Mouse (Mus musculus): ENCODE data around the gene Parp6.

Parp6 gene

DNA sequence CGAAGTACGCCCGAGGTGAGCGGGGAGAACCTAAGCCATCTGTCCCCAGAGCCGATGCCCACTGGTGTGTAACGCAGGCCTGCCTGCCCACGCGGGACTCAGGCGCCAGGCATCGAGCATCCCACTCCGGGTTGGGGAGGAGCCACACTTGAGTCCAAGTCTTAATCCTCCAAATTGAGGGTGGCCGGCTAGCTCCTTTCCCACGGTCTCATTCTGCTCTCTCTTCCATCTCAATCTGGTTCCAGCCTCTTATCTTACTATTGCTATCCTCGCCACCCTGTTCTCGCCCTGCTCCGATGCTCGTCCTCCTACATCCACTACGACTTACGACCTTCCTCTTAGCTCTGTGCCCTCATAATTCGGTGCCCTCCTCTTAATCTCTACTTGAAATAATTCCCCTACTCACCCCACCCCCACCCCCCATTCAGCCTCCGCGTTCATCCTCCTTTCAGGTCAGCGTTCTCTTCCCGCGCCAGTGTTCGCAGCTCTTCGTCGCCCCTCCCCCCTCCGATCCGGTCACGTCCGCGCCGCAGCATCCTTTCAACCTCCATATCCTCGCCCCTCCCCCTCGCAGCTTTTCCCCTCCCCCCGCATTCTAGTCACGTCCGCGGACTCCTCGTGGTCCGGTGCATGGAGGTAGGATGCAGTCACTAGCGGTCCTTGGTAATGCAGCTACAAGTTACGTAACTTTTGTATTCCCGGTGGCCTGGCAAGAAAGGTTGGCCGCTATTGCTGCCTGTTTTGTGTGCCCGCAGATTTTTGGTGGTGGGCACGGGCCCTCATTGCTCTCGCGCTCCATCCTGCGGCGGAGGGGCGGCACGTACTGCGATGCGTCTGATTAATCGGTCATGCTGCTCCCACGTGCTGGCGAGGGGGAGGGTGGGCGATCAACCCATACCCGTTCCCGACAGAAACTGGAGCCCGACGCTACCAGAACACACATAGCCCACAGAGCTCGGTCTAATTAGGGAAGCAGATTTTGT, 39.8 kb downstream of the Parp6 start:
- DNase-seq, result peak; percentile 49

DNA sequence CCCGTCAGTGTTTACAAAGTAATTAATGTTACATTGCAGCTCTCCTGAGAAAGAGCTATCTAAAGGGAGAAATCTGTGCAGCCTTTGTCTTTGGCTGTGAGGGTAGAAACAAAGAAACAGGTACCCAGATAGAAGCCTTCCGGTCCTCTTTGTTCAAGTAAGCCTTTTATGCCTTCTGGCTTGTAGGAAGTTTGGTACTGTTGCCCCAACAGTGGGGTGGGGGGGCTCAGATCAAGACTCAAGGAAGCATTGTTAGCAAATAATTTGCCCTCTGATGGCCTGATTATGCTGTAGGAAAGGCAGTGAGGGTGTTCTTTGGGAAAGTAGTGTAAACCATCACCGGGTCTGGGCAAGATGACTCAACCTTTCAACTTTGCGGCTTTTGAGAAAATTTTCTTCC, 41.1 kb downstream of the Parp6 start:
- DNase-seq, result no peak

DNA sequence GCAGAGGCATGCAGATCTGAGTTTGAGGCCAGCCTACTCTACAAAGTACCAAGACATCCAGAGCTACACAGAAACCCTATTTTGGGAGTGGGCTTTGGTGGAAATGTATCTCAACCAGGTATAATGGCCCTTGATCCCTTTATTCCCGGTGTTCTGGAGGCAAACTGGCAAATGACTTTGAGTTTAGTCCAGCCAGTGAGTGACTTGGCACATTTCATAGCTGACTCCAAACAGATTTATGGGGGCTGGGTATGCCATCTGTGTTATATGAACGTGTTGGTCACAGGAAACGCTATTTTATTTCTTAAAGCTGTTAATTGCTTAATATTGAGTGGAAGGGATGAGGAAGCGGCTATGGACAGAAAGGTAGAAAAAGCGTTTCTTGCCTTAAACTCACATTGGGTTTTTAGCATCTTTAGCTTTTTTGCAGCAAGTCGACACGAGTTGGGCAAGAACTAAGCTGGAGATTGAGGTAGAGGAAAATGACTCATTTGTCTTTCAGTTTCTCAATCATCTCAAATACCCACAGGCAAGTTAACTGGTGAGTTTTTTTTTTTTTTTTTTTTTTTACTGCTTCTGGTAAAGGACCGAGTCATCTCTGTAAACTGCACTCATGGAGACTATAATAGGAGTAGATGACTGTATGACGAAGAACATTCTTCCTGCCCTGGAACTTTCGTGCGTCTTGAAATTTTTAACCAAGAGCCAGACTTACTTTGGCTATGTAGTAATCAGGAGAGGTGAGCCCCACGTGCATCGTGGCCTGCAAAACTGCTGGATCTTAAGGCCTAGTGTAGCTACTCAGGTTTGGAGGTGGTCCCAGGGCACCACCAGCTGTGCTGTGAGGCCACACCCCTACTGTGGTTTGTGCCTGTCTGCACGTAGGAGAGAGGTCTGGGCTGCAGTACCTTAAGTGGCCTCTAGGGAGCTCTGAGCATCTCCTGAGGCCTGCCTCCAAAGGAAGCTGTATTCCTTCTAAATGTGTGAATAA, 42.2 kb downstream of the Parp6 start:
- DNase-seq, result peak; percentile 84

DNA sequence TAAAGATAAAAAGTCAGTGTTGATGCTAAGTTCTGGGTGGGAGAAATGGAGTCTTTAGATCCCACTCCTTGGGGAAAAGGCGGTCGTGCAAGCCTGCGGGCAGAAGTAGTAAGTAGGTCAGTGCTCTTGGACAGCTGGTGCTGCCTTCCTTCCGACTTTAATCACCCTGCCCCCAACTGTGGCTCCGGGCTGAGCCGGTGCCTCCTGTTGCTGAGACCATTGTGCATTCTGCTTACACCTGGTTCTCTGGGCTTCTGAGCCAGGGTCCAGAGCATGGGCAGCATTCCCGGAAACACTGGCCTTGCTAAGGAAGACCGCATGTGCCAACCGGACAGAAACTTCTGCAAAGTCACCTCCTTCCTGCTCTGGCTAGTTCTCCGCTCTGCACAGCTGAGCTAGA, 43.3 kb downstream of the Parp6 start:
- peak; percentile 61 for DNase-seq

DNA sequence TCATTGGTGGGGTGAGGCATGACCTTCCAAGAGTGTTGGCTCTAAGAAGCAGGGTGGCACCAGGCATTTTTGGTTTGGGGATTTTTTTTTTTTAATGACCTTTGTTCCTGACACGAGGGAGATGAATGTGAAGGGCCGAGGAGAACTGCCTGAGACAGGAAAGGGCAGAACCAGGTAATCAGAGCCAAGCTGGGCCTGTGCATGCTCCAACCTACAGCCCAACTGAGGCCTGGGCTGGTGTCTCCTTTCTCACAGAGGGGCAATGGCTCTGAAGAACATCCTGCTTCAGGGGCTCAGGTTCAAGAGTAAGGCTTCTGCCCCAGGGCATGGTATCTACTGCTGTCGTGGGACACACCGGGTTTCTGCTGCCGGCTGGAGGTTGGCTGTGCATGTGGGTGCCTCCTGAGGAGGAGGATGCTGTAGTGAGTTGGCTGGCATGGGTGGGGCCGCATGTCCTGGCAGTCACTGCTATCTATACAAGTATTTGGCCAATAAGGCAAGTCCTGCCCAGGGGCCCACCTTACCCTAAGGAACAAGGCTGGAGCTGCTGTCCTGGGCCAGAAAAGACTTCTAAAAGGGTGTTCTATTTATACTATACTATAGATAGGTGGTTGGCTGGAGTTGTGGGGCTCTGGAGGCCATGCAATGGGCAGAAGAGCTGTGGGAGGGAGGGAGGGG, 44.4 kb downstream of the Parp6 start:
- no peak for DNase-seq

DNA sequence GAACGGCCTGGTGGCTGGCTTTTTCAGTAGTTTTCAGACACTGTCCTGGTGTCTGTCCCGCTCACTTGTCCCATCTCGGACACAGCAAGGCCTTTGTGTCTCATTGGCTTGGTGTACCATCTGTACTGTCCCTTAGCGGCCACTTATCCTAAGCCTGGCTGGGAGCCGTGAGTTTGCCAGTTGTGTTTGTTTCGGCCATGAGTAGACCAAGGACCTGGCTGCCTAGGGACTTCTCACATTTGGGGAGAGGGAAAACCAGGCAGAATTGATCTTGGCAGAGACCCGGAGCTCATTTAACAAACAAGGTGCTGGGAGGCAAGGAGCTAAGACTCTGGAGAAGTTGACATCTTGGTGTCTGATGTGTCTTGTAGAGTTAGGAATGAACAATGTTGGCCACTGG, 46.1 kb downstream of the Parp6 start:
- DNase-seq, result no peak

DNA sequence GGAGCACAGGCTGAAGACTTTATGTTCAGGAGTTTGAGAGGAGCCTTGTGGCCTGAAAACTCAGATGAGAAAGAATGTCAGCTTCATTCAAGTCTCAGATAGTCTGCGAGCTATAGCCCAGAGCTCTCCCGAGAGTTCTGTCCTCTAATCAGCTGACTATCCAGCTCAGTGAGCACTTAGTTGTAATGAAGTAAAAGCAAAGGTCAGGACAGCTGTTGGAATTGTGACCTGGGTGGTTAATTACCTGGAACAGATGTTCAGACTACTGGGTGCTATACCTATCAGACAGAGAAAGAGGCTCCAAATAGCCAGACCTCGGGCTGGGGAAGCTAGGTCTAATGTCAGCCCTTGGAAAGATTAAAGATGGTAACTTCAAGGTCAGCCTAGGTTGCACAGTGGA, 46.9 kb downstream of the Parp6 start:
- peak; percentile 84 for DNase-seq

DNA sequence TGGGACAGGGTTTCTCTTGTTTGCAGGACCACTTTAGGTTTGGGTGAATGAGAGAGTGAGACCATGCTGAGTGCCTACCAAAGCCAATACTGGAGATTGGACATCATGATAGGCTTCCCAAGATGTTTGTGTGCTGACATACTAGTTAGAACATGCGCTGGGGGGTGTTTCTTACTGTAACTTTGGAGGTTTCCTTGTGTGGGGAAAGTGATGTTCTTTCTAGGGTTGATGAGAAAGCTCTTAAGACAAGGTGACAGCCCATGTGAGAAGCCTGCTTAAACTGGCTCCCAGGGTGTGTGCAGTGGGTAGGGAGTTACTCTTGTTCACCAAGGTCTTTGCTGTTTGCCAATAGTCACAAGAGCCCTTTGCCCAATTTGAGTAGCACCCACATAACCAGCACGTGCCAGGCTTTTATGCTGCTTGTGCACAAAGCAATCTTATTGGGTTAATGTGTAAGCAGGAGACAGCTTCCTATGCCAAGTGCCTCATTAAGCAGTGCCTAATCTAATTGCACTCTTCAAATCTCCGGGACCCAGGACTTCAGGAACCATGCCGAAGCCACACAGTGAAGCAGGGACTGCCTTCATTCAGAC, 47.7 kb downstream of the Parp6 start:
- peak; percentile 85 for DNase-seq

DNA sequence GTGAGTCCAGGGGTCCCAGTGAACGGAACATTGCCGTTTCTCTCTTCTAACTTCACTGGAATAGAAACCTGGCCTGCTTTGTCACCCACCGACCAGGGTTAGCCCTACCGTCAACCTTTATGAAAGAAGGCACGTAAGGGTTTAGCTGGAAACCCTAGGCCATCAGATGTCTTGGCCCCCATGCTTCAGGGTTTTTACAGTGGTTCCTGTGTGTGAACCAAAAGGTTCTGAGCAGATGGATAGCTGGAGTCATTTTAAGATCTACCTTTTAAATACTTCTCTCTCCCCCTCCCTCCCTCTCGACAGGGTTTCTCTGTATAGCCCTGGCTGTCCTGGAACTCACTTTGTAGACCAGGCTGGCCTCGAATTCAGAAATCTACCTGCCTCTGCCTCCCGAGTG, 48.9 kb downstream of the Parp6 start:
- DNase-seq, result no peak

DNA sequence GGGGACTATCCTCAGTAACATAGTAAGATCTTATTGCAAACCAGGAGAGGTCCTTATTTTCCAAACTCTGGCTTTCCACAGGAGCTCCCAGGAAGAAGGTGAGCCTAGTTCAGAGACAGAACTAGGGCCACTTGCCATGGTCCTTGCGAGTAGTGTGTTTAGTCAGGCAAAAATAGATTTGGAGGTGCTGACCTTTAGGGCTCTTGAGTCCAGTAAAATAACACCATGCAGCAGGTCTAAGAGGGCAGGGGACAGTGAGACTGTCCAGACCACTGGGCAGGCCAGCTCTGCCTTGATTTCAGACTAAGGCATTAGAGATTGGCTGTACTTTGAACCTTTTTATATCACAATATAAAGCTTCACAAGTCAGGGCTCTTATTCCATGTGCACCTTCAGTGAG, 49.7 kb downstream of the Parp6 start:
- no peak for DNase-seq

DNA sequence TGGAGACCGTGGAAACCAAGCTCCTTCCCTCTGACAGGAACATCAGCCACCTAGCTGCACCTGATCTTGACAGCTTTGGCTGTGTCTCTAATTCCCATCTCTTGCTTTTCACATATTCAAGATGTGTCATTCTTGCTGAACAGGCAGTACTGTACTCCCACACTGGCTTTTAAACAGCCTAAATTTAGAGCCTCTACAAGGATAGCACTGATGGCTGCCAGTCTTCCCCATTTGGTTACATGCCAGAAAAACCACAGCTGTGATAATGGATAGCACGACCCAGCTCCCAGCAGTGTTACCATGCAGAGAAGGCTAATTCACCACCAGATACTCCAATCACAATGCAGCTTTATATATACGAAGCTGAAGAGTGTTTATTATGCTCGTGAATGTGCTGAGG, 50.2 kb downstream of the Parp6 start:
- DNase-seq, result no peak

DNA sequence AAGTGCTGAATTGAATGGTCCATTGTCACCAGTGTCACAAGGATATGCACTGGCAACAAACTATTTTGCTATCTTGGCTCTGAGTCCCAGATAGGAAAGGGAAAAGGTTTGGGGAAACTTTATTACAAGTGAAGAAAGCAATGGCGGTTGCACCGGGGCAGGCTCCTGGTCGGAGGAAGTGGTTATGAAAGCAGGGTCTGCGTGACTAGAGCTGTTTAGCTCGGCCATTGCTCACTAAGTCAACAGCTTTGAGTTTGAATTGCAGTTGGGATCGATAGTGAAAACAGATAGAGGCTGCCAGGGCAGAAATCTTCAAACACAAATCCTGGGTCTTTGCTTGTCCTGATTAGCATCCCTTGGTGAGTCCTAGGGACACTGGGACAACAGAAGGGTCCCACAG, 50.8 kb downstream of the Parp6 start:
- no peak for DNase-seq

DNA sequence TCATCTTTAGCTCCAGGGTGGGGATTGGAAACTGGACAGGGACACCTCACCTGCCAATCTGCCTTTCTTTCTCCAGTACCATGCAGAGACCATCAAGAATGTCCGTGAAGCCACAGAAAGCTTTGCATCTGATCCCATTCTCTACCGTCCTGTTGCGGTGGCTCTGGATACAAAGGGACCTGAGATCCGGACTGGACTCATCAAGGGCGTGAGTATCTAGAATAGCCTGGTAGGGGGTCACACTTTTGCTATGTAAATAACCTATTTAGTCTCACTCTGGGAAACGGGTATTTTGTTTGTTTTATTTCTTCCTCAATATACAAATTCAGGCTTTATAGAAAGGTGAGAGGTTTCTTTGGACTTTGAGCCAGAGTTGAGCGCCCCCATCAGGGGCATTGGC, 51.4 kb downstream of the Parp6 start:
- no peak for DNase-seq

DNA sequence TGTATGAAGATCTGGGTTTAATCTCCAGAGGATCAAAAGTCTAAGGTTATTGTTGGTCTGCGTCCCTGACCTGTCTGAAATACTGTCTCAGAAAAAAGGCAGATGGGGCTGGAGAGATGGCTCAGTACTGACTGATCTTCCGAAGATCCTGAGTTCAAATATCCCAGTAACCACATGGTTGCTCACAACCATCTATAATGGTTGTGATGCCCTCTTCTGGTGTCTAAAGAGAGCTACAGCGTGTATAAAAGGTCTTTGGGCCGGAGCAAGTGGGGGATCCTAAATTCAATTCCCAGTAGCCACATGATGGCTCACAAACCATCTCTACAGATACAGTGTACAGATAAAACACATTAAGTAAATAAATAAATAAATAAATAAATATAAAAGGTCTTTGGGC, 52.1 kb downstream of the Parp6 start:
- DNase-seq, result no peak

DNA sequence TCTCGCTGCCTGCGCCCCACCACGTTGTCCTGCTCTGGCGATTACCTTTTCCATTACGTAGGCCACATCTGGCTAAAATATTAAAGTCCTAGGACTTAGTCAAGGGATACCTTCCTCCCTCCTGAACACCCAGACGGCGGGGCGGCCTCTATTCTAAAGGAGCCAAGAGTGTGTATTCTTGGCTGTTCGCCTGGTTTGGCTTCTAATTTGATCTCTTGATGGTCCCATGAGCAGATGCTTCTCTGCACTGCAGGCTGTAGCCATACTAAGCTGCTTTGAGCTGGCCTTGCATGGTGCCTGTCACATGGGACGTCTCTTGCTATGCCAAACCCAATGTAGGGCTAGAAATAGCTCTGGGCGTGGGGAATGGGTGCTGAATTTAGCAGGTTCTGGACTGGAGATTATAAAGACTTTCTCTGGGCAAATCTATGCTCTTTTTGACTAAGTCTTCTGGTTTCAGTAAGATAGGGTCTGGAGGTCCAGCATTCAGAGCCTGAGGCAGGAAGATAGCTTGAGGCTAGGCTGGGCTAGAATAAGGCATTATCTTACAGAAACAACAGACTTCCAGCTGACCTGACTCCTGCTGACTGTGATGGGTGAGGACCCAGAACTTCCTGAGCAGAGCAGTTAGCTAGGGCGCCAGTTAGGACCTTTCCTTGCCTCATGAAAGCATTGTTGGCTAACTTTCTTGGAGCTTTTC, 55.3 kb downstream of the Parp6 start:
- DNase-seq, result no peak

DNA sequence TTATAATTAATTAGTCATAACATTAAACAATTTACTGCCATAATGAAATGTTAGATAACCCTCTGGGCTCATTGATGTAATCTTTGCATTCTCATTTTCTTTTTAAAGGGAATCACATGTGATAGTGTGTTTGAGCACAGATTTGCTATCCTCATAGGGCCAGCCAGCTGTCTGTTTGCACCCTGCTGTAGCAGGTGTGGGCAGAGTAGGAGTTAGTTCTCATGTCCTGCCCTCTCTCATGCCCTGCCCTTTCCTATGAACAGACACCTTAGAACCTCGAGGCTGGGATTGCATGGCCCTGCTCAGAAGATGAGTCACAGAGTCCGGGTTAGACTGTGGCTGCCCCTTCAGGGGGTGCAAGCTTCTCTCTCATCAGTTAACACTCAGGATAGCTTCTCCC, 56.3 kb downstream of the Parp6 start:
- no peak for DNase-seq

DNA sequence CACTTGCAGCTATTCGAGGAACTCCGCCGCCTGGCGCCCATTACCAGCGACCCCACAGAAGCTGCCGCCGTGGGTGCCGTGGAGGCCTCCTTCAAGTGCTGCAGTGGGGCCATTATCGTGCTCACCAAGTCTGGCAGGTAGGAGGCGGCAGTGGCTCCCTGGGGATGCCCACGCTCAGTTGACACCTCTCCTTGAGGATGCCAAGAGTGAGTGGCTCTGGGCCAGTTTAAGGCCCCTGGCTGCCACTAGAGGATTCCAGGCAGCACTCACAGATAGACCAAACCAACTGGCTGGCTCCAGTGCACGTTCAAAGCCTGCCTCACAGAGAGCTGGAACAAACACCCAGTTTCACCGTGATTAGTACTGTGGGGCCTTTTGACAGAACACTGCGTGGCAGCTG, 58.5 kb downstream of the Parp6 start:
- DNase-seq, result no peak

DNA sequence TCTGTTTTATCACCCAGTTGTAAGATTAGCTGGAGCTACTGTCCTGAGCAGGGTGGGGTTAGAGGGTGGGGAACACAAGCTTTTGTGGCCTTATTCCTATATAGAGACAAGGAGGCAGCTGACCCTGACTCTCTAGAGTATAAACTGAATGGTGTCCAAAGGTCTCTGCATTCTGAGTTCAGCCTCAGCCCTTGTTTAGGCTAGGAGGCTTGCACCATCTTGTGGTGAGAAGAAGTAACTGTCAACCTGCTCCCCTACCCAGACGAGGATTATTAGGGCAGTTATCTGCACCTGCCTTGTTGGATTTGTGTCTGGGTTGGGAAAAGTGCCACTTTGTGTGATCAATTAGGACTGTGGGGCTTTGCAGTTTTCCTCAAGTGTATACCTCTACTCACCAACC, 61.2 kb downstream of the Parp6 start:
- DNase-seq, result peak; percentile 71

DNA sequence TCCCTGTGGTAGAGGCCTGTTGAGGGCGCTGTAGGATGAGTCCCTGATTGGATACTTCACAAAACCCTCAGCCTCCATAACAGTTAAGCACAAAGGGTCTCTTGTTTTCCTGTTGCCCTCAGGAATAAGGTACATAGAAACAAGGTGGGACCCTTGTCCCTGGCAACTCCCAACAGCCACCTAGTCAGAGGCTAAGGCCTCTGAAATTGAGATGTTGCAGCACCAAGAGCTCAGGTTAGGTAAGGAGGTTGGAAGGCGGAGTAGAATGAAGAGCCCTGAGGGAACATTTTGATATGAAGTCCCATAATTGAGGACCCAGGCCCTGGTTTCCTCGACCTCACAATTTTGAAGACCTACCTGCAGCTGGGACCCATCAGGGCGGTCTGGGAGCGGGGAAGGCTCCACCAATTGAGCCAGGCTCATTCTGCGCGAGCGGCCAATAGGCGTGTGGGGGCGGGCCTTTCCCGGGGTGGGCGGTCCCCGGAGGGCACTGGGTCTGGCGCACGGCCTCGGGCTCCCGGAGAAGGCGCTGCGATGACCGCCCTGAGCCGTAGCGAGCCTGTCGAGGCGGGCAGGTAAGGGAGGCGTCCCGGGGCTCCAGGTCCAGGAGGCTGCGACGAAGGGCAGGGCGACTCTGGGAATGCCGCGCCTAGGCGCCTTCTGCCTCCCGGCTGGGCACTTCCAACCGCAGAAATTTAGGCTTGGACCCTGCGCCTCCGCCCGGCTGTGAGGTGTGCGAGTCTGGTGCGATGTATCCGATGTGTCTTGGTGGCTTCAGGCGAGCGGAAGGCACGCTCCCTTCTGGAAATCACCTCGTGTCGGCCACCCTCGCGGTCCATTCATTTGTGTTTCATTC, 62.8 kb downstream of the Parp6 start, which contains the start of gene Gramd2:
Gramd2 (plus strand) TSS at position 467 of the 856 bp plus-strand sequence.
- DNase-seq, result peak; percentile 52

DNA sequence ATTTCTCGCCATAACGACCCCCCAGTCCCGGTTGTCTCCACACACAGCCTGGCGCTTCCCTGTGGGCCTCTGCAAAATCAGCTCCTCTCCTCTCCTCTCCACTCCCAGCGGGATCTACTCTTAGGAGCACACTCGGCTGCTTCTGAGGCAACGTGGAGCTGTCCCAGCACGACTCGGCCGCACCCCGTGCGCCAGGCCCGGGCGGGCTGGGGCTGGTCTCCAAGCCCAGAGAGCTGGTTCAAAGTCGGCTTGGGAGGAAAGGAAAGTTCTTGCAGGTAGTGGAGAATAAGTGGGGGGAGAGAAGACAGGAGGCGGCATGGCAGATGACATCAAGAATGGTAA, 63.4 kb downstream of the Parp6 start:
- no peak for DNase-seq

DNA sequence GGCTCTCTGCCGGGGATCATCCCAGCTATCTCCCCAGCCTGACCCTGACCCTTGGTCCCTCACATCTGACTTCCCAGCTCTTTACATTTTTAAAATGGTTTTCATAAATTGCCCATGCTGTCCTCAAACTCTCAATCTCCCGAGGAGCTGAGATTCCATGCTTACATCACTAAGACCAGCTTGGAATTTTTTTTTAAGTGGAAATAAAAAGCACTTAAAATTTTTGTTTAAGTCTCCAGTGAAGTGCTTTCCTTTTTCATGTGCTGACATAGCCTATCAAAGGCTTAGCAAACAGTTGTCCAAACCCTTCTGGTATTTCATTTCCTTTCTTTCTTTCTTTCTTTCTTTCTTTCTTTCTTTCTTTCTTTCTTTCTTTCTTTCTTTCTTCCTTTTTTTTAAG, 66.9 kb downstream of the Parp6 start:
- no peak for DNase-seq
